Mouse (Mus musculus) heart, postnatal 0 days (tissue): Measurements from ENCODE around the gene Plcb1.

Experiments
- CTCF ChIP-seq: IDR thresholded peaks from 2 replicates; pipeline ENCODE4 v1.5.1; 2016; ENCODE audit warnings: antibody characterized with exemption, control low read depth, low read depth
- EP300 ChIP-seq: IDR thresholded peaks from 2 replicates; pipeline ENCODE4 v1.6.1; 2016; ENCODE audit warnings: antibody characterized with exemption, low read depth

DNA sequence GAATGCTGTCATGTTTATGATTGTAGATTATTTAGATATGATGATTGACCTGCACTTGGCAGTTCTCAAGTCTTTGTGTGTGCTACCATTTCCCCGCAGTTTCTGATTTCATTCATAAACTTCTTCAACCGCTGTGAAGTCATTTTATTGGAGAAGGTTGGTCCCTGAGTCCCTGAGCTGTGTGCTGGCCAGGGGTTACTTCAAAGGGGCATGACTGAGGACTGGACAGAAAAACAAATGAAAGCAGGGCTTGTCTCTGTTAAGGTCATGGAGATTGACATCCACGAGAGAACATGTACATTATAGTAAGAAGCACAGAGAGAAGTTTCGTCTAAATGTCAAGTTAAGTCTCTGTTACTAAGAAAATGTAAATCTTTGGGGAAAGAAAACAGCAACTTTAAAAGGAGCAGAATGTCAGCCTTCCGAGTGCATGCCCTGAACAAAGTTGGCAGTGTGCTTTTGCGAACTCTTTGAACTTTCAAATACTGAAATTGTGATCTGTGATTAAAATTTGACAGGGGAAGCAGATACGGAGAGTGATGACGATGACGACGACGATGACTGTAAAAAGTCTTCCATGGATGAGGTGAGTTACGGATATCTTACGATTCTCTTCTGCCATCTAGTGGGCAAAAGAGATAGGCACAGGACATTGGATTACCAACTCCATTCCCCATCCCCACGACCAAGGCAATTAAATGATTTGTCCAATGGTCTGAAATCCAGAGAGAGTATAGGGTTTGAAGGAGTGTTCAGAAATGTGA, 544.1 kb downstream of the Plcb1 start:
- TF ChIP-seq CTCF = peak; percentile 85
- TF ChIP-seq EP300 = no peak
